Mouse (Mus musculus) neural tube, embryonic 12.5 days (tissue): ENCODE measurements at regions not wholly inside any gene's neighbourhood (a gene's known extent, or its start where the extent isn't known, plus 50 kb on each side); places are given as distances from the start of the nearest gene placed in this dataset.
"Not testable (repeated sequence)": the region's sequence is repeated elsewhere in the genome, so short reads cannot be mapped to it uniquely, and the experiment has no call there.

ENCODE experiments used
- ATAC-seq: fragments of 200-750 bp; cut with Nextera tagmentation; 2 replicates; pipeline ENCODE4 v1.8.0; 2017; ENCODE audit warnings: low read depth, mild to moderate bottlenecking, moderate TSS enrichment, moderate library complexity; ENCODE audit not compliant: low FRiP score
- H3K27ac ChIP-seq: fragments of 300-500 bp; sonication (generic); 2 replicates; pipeline ENCODE4 v1.5.1; 2016
- H3K27me3 ChIP-seq: fragments of 300-500 bp; sonication (generic); replicated peaks from 2 replicates; pipeline ENCODE4 v1.6.1; 2016; ENCODE audit warnings: mild to moderate bottlenecking
- H3K36me3 ChIP-seq: fragments of 300-500 bp; sonication (generic); 2 replicates; pipeline ENCODE4 v1.6.1; 2016; ENCODE audit warnings: mild to moderate bottlenecking
- H3K4me1 ChIP-seq: fragments of 300-500 bp; sonication (generic); 2 replicates; pipeline ENCODE4 v1.6.1; 2016
- H3K4me2 ChIP-seq: fragments of 300-500 bp; sonication (generic); replicated peaks from 2 replicates; pipeline ENCODE4 v1.6.1; 2016; ENCODE audit warnings: mild to moderate bottlenecking
- H3K4me3 ChIP-seq: fragments of 300-500 bp; sonication (generic); 2 replicates; pipeline ENCODE4 v1.5.1; 2016
- H3K9ac ChIP-seq: fragments of 300-500 bp; sonication (generic); 2 replicates; pipeline ENCODE4 v1.6.1; 2016; ENCODE audit warnings: mild to moderate bottlenecking
- H3K9me3 ChIP-seq: fragments of 300-500 bp; sonication (generic); 2 replicates; pipeline ENCODE4 v1.6.1; 2016; ENCODE audit warnings: mild to moderate bottlenecking
- WGBS: fragments of 180-500 bp; shearing (Covaris S2); methylation state at CpG from one replicate; pipeline ENCODE4 v1.1.7; 2016; 5-methylcytosine and 5-hydroxymethylcytosine counted together

- H3K9me3 ChIP-seq = no peaks in the 10 kb centered on the region
- H3K4me1 ChIP-seq = peaks cover 6% of the 10 kb centered on the region; the same call in 1 of the 2 replicates
- 78% methylated on average over 7 of the region's 7 CpGs for WGBS
- no peak overlapping the region for H3K9ac ChIP-seq
- H3K4me2 ChIP-seq = no peak overlapping the region
- no peak for ATAC-seq
- H3K27me3 ChIP-seq = 0 out of 2 replicates have a peak, but pooled peaks cover 20% of the 10 kb centered on the region
- H3K36me3 ChIP-seq = no peaks in the 10 kb centered on the region
- H3K4me3 ChIP-seq = no peak overlapping the region
- H3K27ac ChIP-seq = no peak overlapping the region
These were observed 313.3 kb downstream of the Diras2 start for GRCm38 (mm10) chr13:52217741-52218140.

DNA sequence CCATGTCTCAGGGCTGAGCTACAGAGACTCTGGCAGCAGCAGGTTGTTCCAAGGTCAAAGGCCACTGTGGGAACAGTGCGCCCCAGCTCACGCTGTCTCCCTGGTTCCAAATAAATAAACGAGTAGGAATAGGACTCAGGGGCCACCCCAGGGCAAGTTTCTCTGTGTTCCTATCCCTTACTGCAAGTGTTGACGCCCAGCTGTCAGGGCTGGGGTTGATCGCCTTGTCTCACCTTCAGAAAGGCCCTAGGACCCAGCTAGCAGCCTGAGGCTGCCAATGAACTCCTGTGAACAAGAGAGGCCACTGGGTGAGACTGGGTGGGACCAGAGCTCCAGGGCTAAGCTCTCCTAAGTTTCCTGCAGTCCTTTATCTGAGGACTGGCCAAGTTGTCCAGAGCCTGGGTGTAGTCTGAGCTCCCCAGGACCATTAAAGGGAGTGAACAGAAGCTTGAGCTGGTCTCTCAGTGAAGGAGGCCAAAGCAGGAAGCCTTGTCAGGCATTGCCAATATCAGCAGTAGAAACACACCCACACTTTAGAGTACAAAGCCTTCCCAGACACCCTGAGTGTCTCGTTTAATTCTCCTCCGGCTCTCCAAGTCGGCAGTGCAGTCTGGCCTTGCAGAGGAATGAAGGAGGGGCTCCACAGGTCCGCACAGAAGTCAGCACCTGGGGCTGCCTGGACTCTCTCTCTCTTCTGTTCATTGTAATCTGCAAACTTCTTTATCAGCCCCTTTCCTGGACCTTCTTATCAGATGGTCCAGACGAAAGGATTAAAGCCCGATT lies 308.6 kb downstream of the Diras2 start:
- Histone ChIP-seq H3K9ac (0 out of 2 replicates have a peak overlapping the region, but pooled peaks have one; percentile 3), H3K4me1 (peaks cover 14% of the 10 kb centered on the region; the same call in 1 of the 2 replicates), H3K36me3 (no peaks in the 10 kb centered on the region), H3K9me3 (no peaks in the 10 kb centered on the region), H3K27me3 (peaks cover 30% of the 10 kb centered on the region; the same call in 1 of the 2 replicates), H3K4me2 (no peak overlapping the region), H3K4me3 (no peak overlapping the region), H3K27ac (no peak overlapping the region)
- whole genome bisulfite sequencing = 38% methylated on average over 11 of the region's 11 CpGs
- no peak for ATAC-seq

GRCm38 (mm10) chr13:52223098-52223962 lies 307.7 kb downstream of the Diras2 start:
- Histone ChIP-seq H3K4me3 (no peak overlapping the region), H3K4me2 (no peak overlapping the region), H3K4me1 (peaks cover 14% of the 10 kb centered on the region; the same call in 1 of the 2 replicates), H3K9me3 (no peaks in the 10 kb centered on the region), H3K9ac (0 out of 2 replicates have a peak overlapping the region, but pooled peaks have one; percentile 3), H3K36me3 (no peaks in the 10 kb centered on the region), H3K27ac (no peak overlapping the region), H3K27me3 (peaks cover 30% of the 10 kb centered on the region; the same call in 1 of the 2 replicates)
- WGBS = 47% methylated on average over 6 of the region's 6 CpGs
- ATAC-seq = no peak

- WGBS = 74% methylated on average over 5 of the region's 5 CpGs
- H3K9me3 ChIP-seq = no peaks in the 10 kb centered on the region
- ATAC-seq = no peak
- H3K27me3 ChIP-seq = no peaks in the 10 kb centered on the region
- no peaks in the 10 kb centered on the region for H3K36me3 ChIP-seq
- no peak overlapping the region for H3K4me3 ChIP-seq
- no peak overlapping the region for H3K9ac ChIP-seq
- no peaks in the 10 kb centered on the region for H3K4me1 ChIP-seq
- H3K4me2 ChIP-seq = no peak overlapping the region
- H3K27ac ChIP-seq = no peak overlapping the region
These were observed 297.1 kb downstream of the Diras2 start for GRCm38 (mm10) chr13:52233971-52234370.

- Histone ChIP-seq H3K4me2 (no peak overlapping the region), H3K36me3 (no peaks in the 10 kb centered on the region), H3K4me3 (no peak overlapping the region), H3K27ac (no peak overlapping the region), H3K9ac (no peak overlapping the region), H3K4me1 (no peaks in the 10 kb centered on the region), H3K27me3 (no peaks in the 10 kb centered on the region), H3K9me3 (no peaks in the 10 kb centered on the region)
- no peak for ATAC-seq
- 69% methylated on average over 10 of the region's 10 CpGs for WGBS
These were observed 295.0 kb downstream of the Diras2 start for GRCm38 (mm10) chr13:52236105-52236504.

DNA sequence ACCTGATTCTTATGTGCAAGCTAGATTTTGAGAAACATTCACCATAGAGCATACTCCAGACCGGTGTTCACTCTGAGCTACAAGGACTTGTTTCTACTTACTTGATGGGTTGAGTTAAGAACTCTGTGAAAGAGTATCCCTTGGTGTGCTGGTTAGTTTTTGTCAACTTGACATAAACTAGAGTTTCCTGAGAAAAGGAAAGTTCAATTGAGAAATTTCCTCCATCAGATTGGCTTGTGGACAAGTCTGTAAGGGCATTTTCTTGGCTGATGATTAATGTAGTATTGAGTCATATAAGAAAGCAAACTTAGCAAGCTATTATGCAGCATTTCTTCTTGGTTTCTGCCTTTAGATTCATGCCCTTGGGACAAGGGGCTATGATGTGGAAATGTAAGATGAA lies 291.5 kb downstream of the Diras2 start:
- ATAC-seq = no peak
- H3K4me2 ChIP-seq = no peak overlapping the region
- H3K9me3 ChIP-seq = no peaks in the 10 kb centered on the region
- H3K36me3 ChIP-seq = no peaks in the 10 kb centered on the region
- no peaks in the 10 kb centered on the region for H3K4me1 ChIP-seq
- H3K27ac ChIP-seq = no peak overlapping the region
- 98% methylated on average over 1 of the region's 1 CpGs for WGBS
- H3K4me3 ChIP-seq = no peak overlapping the region
- H3K27me3 ChIP-seq = no peaks in the 10 kb centered on the region
- no peak overlapping the region for H3K9ac ChIP-seq

DNA sequence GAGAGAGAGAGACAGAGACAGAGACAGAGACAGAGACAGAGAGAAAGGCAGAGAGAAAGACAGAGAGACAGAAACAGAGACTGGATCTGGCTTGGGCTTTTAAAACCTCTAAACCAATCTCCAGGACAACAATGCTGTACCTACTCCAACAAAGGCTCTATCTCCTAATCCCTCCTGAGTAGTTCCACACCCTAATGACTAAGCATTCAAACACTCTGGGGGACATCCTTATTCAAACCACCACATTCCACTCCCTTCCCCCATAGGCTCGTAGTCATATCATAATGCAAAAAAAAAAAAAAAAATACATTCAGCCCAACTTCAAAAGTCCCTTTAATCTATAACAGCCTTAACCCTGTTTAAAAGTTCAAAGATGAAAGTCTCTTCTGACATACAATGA lies 289.3 kb downstream of the Diras2 start:
- H3K27ac ChIP-seq = no peak overlapping the region
- no peak overlapping the region for H3K9ac ChIP-seq
- H3K4me1 ChIP-seq = no peaks in the 10 kb centered on the region
- H3K4me2 ChIP-seq = no peak overlapping the region
- no peak for ATAC-seq
- H3K36me3 ChIP-seq = no peaks in the 10 kb centered on the region
- H3K27me3 ChIP-seq = no peaks in the 10 kb centered on the region
- H3K9me3 ChIP-seq = no peaks in the 10 kb centered on the region
- H3K4me3 ChIP-seq = no peak overlapping the region
- 76% methylated on average over 1 of the region's 1 CpGs for WGBS

DNA sequence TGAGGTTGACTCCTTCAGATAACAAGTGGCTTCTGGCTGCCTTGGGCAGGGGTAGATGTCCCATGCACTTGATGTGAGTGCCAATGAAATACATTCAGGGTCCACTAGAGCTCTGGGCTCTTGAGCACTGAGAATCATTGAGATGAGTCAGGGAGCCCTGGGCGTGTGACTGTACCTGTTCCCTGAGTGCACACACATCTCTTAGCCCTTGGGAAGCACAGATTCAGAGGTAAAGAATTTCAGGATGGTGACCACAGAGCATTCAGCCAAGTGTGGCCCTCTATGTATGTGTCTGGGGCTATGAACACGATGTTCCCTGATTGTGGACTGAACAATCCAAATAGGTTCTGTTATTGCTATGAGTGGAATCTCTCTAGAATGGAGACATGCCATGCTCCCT lies 281.6 kb downstream of the Diras2 start:
- H3K27me3 ChIP-seq = no peaks in the 10 kb centered on the region
- ATAC-seq = no peak
- no peaks in the 10 kb centered on the region for H3K36me3 ChIP-seq
- H3K27ac ChIP-seq = no peak overlapping the region
- H3K4me3 ChIP-seq = no peak overlapping the region
- no peaks in the 10 kb centered on the region for H3K9me3 ChIP-seq
- H3K9ac ChIP-seq = no peak overlapping the region
- H3K4me1 ChIP-seq = no peaks in the 10 kb centered on the region
- no peak overlapping the region for H3K4me2 ChIP-seq
- 87% methylated on average over 2 of the region's 2 CpGs for WGBS

DNA sequence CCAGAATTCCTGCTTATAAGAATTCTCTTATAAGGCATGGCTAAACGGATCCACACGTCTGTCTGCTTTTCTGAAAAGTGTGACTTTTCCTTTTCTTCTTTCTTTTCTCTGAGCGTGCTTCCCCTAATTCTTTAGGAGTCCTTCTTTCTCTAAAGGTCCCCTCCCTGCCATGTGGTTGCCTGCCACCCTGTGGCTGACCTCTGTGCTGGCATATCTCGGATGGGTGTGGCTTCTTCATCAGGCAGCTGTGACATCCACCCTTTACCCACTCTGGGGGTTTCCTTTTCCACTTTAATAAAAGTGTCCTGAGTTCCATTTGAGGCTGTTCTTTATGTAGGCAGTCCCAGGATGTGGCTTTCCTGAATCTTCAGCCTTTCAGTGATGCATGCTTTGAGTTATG lies 280.7 kb downstream of the Diras2 start:
- Histone ChIP-seq H3K4me3 (no peak overlapping the region), H3K36me3 (no peaks in the 10 kb centered on the region), H3K27me3 (no peaks in the 10 kb centered on the region), H3K9ac (no peak overlapping the region), H3K4me1 (no peaks in the 10 kb centered on the region), H3K27ac (no peak overlapping the region), H3K9me3 (no peaks in the 10 kb centered on the region), H3K4me2 (no peak overlapping the region)
- no peak for ATAC-seq
- WGBS = 70% methylated on average over 4 of the region's 4 CpGs

GRCm38 (mm10) chr13:52252303-52252702 lies 278.8 kb downstream of the Diras2 start:
- no peak for ATAC-seq
- Histone ChIP-seq H3K27ac (no peak overlapping the region), H3K4me2 (no peak overlapping the region), H3K9me3 (no peaks in the 10 kb centered on the region), H3K36me3 (no peaks in the 10 kb centered on the region), H3K27me3 (no peaks in the 10 kb centered on the region), H3K4me1 (no peaks in the 10 kb centered on the region), H3K4me3 (no peak overlapping the region), H3K9ac (no peak overlapping the region)
- WGBS = 37% methylated on average over 4 of the region's 4 CpGs

- H3K4me1 ChIP-seq, H3K36me3 ChIP-seq, H3K27ac ChIP-seq, ATAC-seq, H3K9ac ChIP-seq, H3K4me2 ChIP-seq, H3K9me3 ChIP-seq, H3K27me3 ChIP-seq, H3K4me3 ChIP-seq: not testable (repeated sequence)
- 44% methylated on average over 6 of the region's 6 CpGs for WGBS
These were observed 278.4 kb downstream of the Diras2 start for GRCm38 (mm10) chr13:52252726-52253125.

GRCm38 (mm10) chr13:52253138-52253537 lies 277.9 kb downstream of the Diras2 start:
- WGBS = 29% methylated on average over 8 of the region's 8 CpGs
- ATAC-seq = no peak
- H3K36me3 ChIP-seq = no peaks in the 10 kb centered on the region

More at GRCm38 (mm10) chr13:52253138-52253537, 277.9 kb downstream of the Diras2 start:
- Histone ChIP-seq H3K27me3 (no peaks in the 10 kb centered on the region), H3K27ac (no peak overlapping the region), H3K9me3 (no peaks in the 10 kb centered on the region), H3K4me3 (no peak overlapping the region), H3K9ac (no peak overlapping the region), H3K4me2 (no peak overlapping the region), H3K4me1 (no peaks in the 10 kb centered on the region)
